Mouse (Mus musculus) kidney, postnatal 0 days (tissue): ENCODE measurements at regions not wholly inside any gene's neighbourhood (a gene's known extent, or its start where the extent isn't known, plus 50 kb on each side); places are given as distances from the start of the nearest gene placed in this dataset.

Experiments used
- ATAC-seq: fragments of 200-750 bp; cut with Nextera tagmentation; replicated peaks from 2 replicates; pipeline ENCODE4 v1.8.0; 2017; ENCODE audit warnings: low read depth, moderate number of reproducible peaks, moderate TSS enrichment, moderate library complexity; ENCODE audit not compliant: low FRiP score
- DNase-seq: peaks from one replicate; pipeline ENCODE4 v3.0.0-alpha.2; 2016; ENCODE audit warnings: low spot score
- H3K27ac ChIP-seq: fragments of 300-500 bp; sonication (generic); 2 replicates; pipeline ENCODE4 v1.5.1; 2014; ENCODE audit warnings: mild to moderate bottlenecking
- H3K27me3 ChIP-seq: fragments of 300-500 bp; sonication (generic); 2 replicates; pipeline ENCODE4 v1.6.1; 2014; ENCODE audit warnings: low read length, mixed read lengths; ENCODE audit not compliant: insufficient read depth
- H3K36me3 ChIP-seq: fragments of 300-500 bp; sonication (generic); 2 replicates; pipeline ENCODE4 v1.6.1; 2014; ENCODE audit warnings: low read length, mixed read lengths; ENCODE audit not compliant: insufficient read depth
- H3K4me1 ChIP-seq: fragments of 300-500 bp; sonication (generic); replicated peaks from 2 replicates; pipeline ENCODE4 v1.6.1; 2014; ENCODE audit warnings: antibody characterized with exemption, low read length, mixed read lengths; ENCODE audit not compliant: insufficient read depth
- H3K4me2 ChIP-seq: fragments of 300-500 bp; sonication (generic); 2 replicates; pipeline ENCODE4 v1.6.1; 2014; ENCODE audit warnings: mild to moderate bottlenecking, low read length, moderate library complexity, mixed read lengths
- H3K4me3 ChIP-seq: fragments of 300-500 bp; sonication (generic); replicated peaks from 2 replicates; pipeline ENCODE4 v1.5.1; 2014; ENCODE audit warnings: low read depth, low read length
- H3K9ac ChIP-seq: fragments of 300-500 bp; sonication (generic); 2 replicates; pipeline ENCODE4 v1.6.1; 2014; ENCODE audit warnings: low read depth, low read length
- H3K9me3 ChIP-seq: fragments of 300-500 bp; sonication (generic); replicated peaks from 2 replicates; pipeline ENCODE4 v1.6.1; 2016; ENCODE audit warnings: low read length, inconsistent platforms, mixed read lengths
- CTCF ChIP-seq: IDR thresholded peaks from 2 replicates; pipeline ENCODE4 v1.5.1; 2016; ENCODE audit warnings: antibody characterized with exemption, low read depth, mild to moderate bottlenecking, moderate library complexity
- WGBS: fragments of 180-500 bp; shearing (Covaris S2); extraction: QIAGEN DNeasy Blood & Tissue Kit; methylation state at CpG from one replicate; pipeline ENCODE4 v1.1.7; 2014; 5-methylcytosine and 5-hydroxymethylcytosine counted together

- TF ChIP-seq CTCF, result no peak
- Histone ChIP-seq H3K27ac (no peak overlapping the region), H3K36me3 (no peaks in the 10 kb centered on the region), H3K9me3 (no peaks in the 10 kb centered on the region), H3K4me3 (no peak overlapping the region), H3K4me1 (no peaks in the 10 kb centered on the region), H3K9ac (no peak overlapping the region), H3K27me3 (no peaks in the 10 kb centered on the region), H3K4me2 (no peak overlapping the region)
- DNase-seq, result no peak
- 81% methylated on average over 1 of the region's 1 CpGs for WGBS
- no peak for ATAC-seq
Measured at GRCm38 (mm10) chr8:54330106-54330505, 199.3 kb upstream of the Asb5 start.

- Histone ChIP-seq H3K4me2 (no peak overlapping the region), H3K36me3 (no peaks in the 10 kb centered on the region), H3K9me3 (no peaks in the 10 kb centered on the region), H3K27ac (no peak overlapping the region), H3K4me3 (no peak overlapping the region), H3K27me3 (no peaks in the 10 kb centered on the region), H3K4me1 (no peaks in the 10 kb centered on the region), H3K9ac (no peak overlapping the region)
- TF ChIP-seq CTCF, result peak; percentile 48; the same call in 1 of the 2 replicates
- DNase-seq, result no peak
- WGBS, result 10% methylated on average over 1 of the region's 1 CpGs
- no peak for ATAC-seq
Measured at GRCm38 (mm10) chr8:54331883-54332282, 197.5 kb upstream of the Asb5 start.

- H3K4me1 ChIP-seq, result no peaks in the 10 kb centered on the region
- no peak overlapping the region for H3K4me3 ChIP-seq
- H3K9ac ChIP-seq, result no peak overlapping the region
- 79% methylated on average over 6 of the region's 6 CpGs for WGBS
- H3K36me3 ChIP-seq, result no peaks in the 10 kb centered on the region
- no peaks in the 10 kb centered on the region for H3K27me3 ChIP-seq
- ATAC-seq, result no peak
- no peak for DNase-seq
- no peak for TF ChIP-seq CTCF
- H3K9me3 ChIP-seq, result no peaks in the 10 kb centered on the region
- no peak overlapping the region for H3K27ac ChIP-seq
- H3K4me2 ChIP-seq, result no peak overlapping the region
Measured at GRCm38 (mm10) chr8:54351123-54351522, 178.3 kb upstream of the Asb5 start.

GRCm38 (mm10) chr8:54361716-54362115 lies 167.7 kb upstream of the Asb5 start:
- Histone ChIP-seq H3K27me3 (no peaks in the 10 kb centered on the region), H3K9me3 (no peaks in the 10 kb centered on the region), H3K4me2 (no peak overlapping the region), H3K4me1 (no peaks in the 10 kb centered on the region), H3K36me3 (no peaks in the 10 kb centered on the region), H3K27ac (no peak overlapping the region), H3K9ac (no peak overlapping the region), H3K4me3 (no peak overlapping the region)
- TF ChIP-seq CTCF, result no peak
- WGBS, result 28% methylated on average over 3 of the region's 3 CpGs
- no peak for DNase-seq
- no peak for ATAC-seq

- H3K4me1 ChIP-seq, result no peaks in the 10 kb centered on the region
- H3K9ac ChIP-seq, result no peak overlapping the region
- no peak for TF ChIP-seq CTCF
- ATAC-seq (no peak), DNase-seq (no peak)
- WGBS, result 84% methylated on average over 4 of the region's 4 CpGs
- H3K27me3 ChIP-seq, result no peaks in the 10 kb centered on the region
- H3K4me3 ChIP-seq, result no peak overlapping the region
- no peak overlapping the region for H3K27ac ChIP-seq
- H3K9me3 ChIP-seq, result no peaks in the 10 kb centered on the region
- H3K4me2 ChIP-seq, result no peak overlapping the region
- no peaks in the 10 kb centered on the region for H3K36me3 ChIP-seq
Measured at GRCm38 (mm10) chr8:54370501-54370900, 158.9 kb upstream of the Asb5 start.

- H3K27me3 ChIP-seq, result no peaks in the 10 kb centered on the region
- no peak overlapping the region for H3K27ac ChIP-seq
- DNase-seq (no peak), ATAC-seq (no peak)
- no peak for TF ChIP-seq CTCF
- no peaks in the 10 kb centered on the region for H3K9me3 ChIP-seq
- H3K9ac ChIP-seq, result no peak overlapping the region
- no peak overlapping the region for H3K4me2 ChIP-seq
- no peak overlapping the region for H3K4me3 ChIP-seq
- 10% methylated on average over 2 of the region's 2 CpGs for WGBS
- no peaks in the 10 kb centered on the region for H3K36me3 ChIP-seq
- H3K4me1 ChIP-seq, result no peaks in the 10 kb centered on the region
Measured at GRCm38 (mm10) chr8:54371073-54371472, 158.3 kb upstream of the Asb5 start.

- Histone ChIP-seq H3K27ac (no peak overlapping the region), H3K4me1 (no peaks in the 10 kb centered on the region), H3K4me2 (no peak overlapping the region), H3K9me3 (no peaks in the 10 kb centered on the region), H3K4me3 (no peak overlapping the region), H3K9ac (no peak overlapping the region), H3K36me3 (no peaks in the 10 kb centered on the region), H3K27me3 (no peaks in the 10 kb centered on the region)
- TF ChIP-seq CTCF, result no peak
- ATAC-seq, result no peak
- 85% methylated on average over 1 of the region's 1 CpGs for WGBS
- no peak for DNase-seq
Measured at GRCm38 (mm10) chr8:54372921-54373320, 156.5 kb upstream of the Asb5 start.
